Mouse (Mus musculus): Measurements from ENCODE around the gene Mad2l1bp. TPM values are rescaled to one million over a fixed set of nuclear protein-coding genes. Genes with fewer than 3 reads are reported as not detected.

Mad2l1bp gene
- polyA plus RNA-seq (2014; fragmentation: Illumina TruSeq; extraction: RNeasy Lipid Tissue Mini Kit (QIAGEN cat#74804); ENCODE audit: low read depth, low replicate concordance), result 1.6 TPM

DNA sequence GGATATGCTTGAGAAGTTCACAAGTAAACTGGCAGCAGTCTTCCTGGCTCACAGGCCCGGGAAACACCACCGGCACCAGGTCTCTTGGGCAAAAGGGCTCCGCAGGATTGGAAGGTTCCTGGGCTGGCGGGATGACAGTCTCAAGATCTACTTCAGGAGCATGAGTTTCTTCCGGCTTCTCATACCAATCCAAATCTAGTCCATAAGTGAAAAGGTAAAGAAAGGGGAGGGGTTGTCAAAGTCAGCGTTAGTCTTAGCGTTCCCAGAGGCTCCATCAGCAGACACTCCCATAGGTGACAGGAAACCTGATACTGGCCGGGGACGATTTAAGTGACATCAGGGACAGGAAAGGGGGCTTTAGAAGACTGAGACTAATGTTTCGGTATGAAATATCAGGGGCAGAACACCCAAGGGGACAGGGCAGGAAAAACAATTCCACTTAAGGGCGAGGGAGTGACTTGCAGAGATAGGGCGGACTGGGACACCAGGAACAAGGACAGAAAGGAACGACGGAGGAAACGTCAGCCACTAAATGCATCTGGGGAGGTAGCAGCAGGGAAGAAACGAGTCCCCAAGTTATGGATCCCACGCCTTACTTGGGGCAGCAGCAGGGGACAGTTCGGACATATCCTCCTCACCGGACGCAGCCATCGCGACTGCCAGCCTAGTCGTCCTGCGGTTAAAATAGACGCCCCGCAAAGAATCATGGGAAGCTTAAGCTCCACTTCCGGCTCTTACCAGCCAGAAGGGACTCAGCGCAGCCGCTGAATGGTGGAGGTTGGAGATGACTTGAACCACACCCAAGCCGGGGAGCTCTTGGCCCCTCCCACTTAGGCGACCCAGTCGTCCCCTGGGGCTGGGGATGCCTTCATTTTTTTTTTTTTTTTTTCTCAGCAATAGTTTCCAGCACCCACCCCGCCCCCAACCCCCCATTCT is at the start of gene Mad2l1bp:
Gene Mad2l1bp (minus strand): TSS at position 707 of the 936 bp plus-strand sequence.

DNA sequence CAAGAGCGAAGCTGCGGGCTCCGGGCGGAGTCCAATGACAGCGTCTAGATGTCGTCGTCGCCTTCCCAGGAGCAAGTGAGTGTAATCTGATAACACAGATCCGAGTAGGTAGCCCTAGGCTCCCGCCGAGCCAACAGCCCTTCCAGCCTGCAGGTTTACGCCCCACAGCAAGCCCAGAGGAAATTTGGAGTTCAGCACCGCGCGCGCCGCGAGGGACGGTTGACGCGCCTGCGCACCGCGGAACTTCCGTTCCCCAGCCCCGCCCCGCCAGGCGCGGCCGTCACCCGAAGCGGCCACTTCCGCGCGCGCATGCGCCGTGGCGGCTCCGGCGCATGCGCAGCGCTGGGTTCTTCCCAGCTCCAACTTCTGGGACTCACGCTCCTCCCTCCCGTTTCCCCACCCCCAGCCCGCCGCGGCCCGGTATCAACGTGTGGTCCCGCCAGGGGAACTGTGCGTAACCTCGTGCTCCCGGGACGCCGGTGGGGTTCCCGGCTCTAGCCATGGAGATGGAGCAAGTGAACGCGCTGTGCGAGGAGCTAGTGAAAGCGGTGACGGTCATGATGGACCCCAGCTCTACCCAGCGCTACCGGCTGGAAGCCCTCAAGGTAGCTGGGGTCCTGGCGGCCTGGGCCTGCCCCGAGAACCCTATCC is 49.2 kb upstream of the Mad2l1bp start, which contains the start of the genes Polh and Xpo5:
Gene Polh (minus strand): TSS at position 225 of the 651 bp plus-strand sequence.
Gene Xpo5 (plus strand): TSS at position 362 of the 651 bp plus-strand sequence.

DNA sequence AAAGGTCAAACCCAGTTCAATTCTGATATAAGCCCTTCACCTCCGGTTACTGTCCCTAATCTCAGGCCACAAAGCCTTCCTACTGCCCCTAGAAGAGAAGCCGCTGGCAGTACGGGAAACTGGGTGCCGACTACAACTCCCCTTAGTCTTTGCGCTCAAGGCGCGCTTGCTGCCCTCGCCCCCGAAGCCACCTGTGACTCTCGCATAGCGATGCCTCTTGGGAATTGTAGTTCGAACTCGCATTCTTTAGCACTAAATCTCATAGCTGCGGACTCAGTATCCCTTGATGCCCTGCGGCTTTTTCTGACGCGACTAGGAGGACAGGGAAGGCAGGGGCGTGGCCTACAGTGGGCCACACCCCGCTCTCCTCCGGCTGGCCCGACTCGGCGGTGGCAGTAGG is 7.3 kb upstream of the Mad2l1bp start, which contains the start of gene Gtpbp2:
Gene Gtpbp2 (plus strand): TSS at position 347 of the 400 bp plus-strand sequence.

DNA sequence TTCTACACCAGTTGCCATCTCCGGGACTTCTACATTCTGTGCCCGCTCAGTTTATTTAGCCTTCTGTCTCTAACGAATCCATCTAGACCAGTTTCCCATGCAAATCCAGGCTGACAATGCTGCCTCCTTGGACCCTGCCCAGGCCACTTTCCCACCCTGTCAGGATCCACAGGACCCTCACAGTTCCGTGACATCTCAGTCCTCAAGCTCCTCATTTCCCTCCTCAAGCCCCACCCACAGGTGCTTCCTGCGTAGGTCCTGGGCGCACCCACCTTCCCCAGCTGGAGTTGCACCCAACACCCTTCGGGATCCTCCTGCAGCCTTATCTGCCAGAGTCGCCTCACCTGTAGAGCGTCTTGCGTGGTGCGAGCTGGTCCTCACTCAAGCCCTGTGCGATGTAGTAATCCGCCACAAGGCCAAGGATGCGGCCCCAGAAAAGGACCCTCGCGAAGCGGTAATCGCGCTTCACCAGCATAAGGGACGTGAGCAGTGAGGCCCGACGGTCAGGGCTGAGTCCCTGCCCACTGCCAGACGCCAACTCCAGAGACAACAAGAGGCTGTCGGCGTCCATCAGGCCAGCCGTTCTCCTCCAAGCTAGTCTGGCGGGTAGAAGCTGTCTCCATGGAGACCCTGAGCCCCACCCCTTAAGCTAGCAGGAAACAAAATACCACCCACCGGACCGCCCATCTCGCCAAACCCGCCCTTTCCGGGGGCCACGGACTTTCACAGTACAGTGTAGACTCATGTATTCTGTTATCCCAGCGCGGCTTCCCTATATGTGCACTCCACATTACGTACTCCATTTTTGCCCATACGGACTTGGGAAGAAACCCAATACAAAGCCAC is 9.6 kb downstream of the Mad2l1bp start, which contains the start of gene Rsph9:
Gene Rsph9 (minus strand): TSS at position 639 of the 846 bp plus-strand sequence.

DNA sequence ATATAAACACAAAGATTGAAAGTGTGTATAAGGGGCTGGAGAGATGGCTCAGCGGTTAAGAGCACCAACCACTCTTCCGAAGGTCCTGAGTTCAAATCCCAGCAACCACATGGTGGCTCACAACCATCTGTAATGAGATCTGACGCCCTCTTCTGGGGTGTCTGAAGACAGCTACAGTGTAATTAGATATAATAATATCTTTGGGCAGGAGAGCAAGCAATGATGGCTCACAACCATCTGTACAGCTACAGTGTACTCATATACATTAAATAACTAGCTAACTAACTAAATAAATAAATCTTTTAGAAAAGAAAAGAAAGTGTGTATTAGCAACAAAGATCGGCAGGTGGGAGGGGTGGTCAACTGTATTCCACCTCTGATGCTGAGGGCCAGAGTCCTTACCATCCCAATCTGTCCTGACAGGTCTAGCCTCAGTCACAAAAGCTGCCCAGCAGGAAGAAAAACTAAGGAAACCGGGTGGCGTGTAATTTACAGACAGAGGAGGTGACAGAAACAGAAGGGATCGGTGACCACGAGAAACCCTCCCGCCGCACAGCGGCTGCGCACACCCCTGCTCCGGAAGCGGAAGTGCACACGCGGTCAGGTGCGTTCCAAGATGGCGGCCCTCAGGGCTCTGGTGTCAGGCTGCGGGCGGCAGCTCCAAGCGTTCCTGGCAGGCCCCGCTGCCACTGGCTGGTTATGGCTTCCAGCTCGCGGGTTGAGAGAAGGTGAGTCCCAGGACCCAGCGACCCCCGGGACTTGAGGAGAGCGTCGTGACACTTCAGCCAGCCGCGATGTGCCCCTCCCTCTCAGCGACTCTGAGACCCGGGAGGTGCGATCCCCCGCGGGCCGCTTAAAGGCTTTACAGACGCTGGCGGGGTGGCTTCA is 42.7 kb downstream of the Mad2l1bp start, which contains the start of gene Mrps18a:
Gene Mrps18a (plus strand): TSS at position 585 of the 888 bp plus-strand sequence.

Other genes with a start within 250 kb of the Mad2l1bp start
- gene Vegfa, start 121.2 kb downstream of the Mad2l1bp start, polyA plus RNA-seq (2014; fragmentation: Illumina TruSeq; extraction: RNeasy Lipid Tissue Mini Kit (QIAGEN cat#74804); ENCODE audit: low read depth, low replicate concordance), result 66.7 TPM
- gene Mrps18a, start 42.6 kb downstream of the Mad2l1bp start, polyA plus RNA-seq (2014; fragmentation: Illumina TruSeq; extraction: RNeasy Lipid Tissue Mini Kit (QIAGEN cat#74804); ENCODE audit: low read depth, low replicate concordance), result 19.0 TPM
- gene Rsph9, start 9.3 kb downstream of the Mad2l1bp start, polyA plus RNA-seq (2014; fragmentation: Illumina TruSeq; extraction: RNeasy Lipid Tissue Mini Kit (QIAGEN cat#74804); ENCODE audit: low read depth, low replicate concordance), result not detected
- 8.0 TPM for gene Gtpbp2, start 7.5 kb upstream of the Mad2l1bp start, polyA plus RNA-seq (2014; fragmentation: Illumina TruSeq; extraction: RNeasy Lipid Tissue Mini Kit (QIAGEN cat#74804); ENCODE audit: low read depth, low replicate concordance)
- 3.5 TPM for gene Polh, start 49.1 kb upstream of the Mad2l1bp start, polyA plus RNA-seq (2014; fragmentation: Illumina TruSeq; extraction: RNeasy Lipid Tissue Mini Kit (QIAGEN cat#74804); ENCODE audit: low read depth, low replicate concordance)
- gene Xpo5, start 49.2 kb upstream of the Mad2l1bp start, polyA plus RNA-seq (2014; fragmentation: Illumina TruSeq; extraction: RNeasy Lipid Tissue Mini Kit (QIAGEN cat#74804); ENCODE audit: low read depth, low replicate concordance), result 5.1 TPM
- gene Polr1c, start 94.5 kb upstream of the Mad2l1bp start, polyA plus RNA-seq (2014; fragmentation: Illumina TruSeq; extraction: RNeasy Lipid Tissue Mini Kit (QIAGEN cat#74804); ENCODE audit: low read depth, low replicate concordance), result 6.4 TPM
- gene Yipf3, start 94.5 kb upstream of the Mad2l1bp start, polyA plus RNA-seq (2014; fragmentation: Illumina TruSeq; extraction: RNeasy Lipid Tissue Mini Kit (QIAGEN cat#74804); ENCODE audit: low read depth, low replicate concordance), result 3.2 TPM
- gene Lrrc73, start 100.0 kb upstream of the Mad2l1bp start, polyA plus RNA-seq (2014; fragmentation: Illumina TruSeq; extraction: RNeasy Lipid Tissue Mini Kit (QIAGEN cat#74804); ENCODE audit: low read depth, low replicate concordance), result not detected
- gene Tjap1, start 129.5 kb upstream of the Mad2l1bp start, polyA plus RNA-seq (2014; fragmentation: Illumina TruSeq; extraction: RNeasy Lipid Tissue Mini Kit (QIAGEN cat#74804); ENCODE audit: low read depth, low replicate concordance), result 0.82 TPM
- not detected for gene Dlk2, start 143.9 kb upstream of the Mad2l1bp start, polyA plus RNA-seq (2014; fragmentation: Illumina TruSeq; extraction: RNeasy Lipid Tissue Mini Kit (QIAGEN cat#74804); ENCODE audit: low read depth, low replicate concordance)
- gene Abcc10, start 174.8 kb upstream of the Mad2l1bp start, polyA plus RNA-seq (2014; fragmentation: Illumina TruSeq; extraction: RNeasy Lipid Tissue Mini Kit (QIAGEN cat#74804); ENCODE audit: low read depth, low replicate concordance), result 0.64 TPM
- gene Zfp318, start 230.2 kb upstream of the Mad2l1bp start, polyA plus RNA-seq (2014; fragmentation: Illumina TruSeq; extraction: RNeasy Lipid Tissue Mini Kit (QIAGEN cat#74804); ENCODE audit: low read depth, low replicate concordance), result 19.5 TPM

Data from liver, adult 10 weeks (tissue).